Mouse (Mus musculus) monocyte, adult 5-6 weeks (primary cell): ENCODE measurements around the gene Epb41l4b. TPM values are rescaled to one million over a fixed set of nuclear protein-coding genes. Genes with fewer than 3 reads are reported as not detected.

Source experiments
- ATAC-seq: fragments of 153-309, 156-312 bp; replicated peaks from 2 replicates; pipeline ENCODE4 v1.8.0; 2017; ENCODE audit warnings: mild to moderate bottlenecking; ENCODE audit not compliant: low TSS enrichment, insufficient number of reproducible peaks, severe bottlenecking, poor library complexity, low FRiP score
- total RNA-seq: library from RNA; stranded (forward); fragments of 200-1000, 200-491, 200-594 nt; gene quantifications from 3 replicates; pipeline ENCODE4 v1.2.3, GENCODE M21; 2017

Gene Epb41l4b
- total RNA-seq: 0.58 TPM in 1 of 3 replicates, not detected in the others

DNA sequence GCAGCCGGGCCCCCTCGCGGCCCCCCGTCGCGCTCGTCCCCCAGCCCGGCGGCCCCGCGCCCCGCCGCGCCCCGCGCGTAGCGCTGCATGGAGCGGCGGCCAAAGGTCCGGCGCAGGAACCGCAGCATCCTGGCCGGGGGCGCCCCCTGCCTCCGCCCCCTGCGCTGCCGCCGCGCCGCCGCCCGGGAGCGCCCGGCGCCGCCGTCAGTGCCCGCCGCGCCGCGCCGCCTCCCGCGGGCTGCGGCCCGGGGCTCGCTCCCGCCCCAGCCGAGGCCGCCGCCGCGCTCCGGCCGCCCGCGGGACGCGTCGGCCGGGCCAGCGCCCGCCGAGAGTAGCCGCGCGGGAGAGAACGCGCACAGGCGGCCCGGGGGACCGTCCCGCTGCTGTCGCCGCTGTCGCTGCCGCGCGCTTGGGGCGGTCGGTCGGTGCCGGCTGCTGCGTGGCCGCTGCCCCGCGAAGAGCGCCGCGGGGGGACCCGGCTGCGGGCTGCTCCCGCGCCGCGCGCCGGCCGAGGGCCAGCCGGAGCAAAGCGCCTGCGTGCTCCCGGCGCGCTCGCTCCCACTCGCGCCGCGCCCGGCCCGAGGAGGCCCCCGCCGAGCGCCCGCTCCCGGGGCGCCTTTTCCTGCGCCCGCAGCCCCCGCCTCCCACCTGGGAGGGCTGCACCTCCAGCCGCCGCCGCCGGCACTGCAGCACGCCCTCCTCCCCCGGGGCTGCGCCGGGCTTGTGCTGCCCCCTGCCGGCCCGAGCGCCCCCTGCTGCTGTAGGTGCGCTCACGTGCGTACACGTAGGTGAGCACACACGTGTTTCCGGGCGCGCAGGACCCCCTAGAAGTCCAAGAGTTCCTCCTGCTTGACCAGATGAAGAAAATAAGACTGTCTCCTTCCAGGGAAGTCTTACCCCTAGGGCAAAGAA, at the start of gene Epb41l4b:
Gene Epb41l4b (minus strand): TSS at position 412 of the 912 bp plus-strand sequence.
- ATAC-seq: no peak

DNA sequence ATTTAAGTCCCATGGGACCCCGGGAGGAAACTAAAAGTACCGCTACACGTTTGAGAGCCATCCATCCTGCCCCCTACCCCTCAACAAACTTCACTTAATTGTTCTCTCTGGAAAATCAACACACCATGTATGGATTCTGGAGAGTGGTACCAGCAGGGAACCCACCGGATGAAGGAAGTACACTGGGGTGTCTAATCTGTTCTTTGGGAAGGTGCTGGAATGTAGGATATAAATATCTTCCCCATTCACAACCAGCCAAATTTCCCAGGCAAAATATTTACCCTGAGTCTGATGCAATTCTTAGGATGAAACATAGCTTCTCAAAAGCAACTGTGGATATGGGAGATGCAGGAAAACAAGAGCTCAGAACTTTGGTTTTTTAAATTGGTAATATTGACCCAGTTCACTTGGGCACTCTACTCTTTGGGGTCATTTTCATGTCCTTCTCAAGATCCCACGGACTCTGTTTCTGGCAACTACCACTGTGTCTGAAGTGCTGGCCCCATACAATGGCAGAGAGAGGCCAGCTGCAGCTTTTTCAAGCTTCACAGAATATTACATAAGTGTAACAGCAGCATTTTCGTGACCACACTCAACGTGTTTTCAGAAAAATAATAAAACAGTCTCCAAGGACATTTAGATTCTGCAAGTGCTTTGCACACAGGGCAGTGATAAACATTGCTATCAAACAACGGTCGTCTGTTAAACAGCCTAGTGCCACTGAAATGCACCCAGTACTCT, 48.5 kb upstream of the Epb41l4b start:
- ATAC-seq: no peak

DNA sequence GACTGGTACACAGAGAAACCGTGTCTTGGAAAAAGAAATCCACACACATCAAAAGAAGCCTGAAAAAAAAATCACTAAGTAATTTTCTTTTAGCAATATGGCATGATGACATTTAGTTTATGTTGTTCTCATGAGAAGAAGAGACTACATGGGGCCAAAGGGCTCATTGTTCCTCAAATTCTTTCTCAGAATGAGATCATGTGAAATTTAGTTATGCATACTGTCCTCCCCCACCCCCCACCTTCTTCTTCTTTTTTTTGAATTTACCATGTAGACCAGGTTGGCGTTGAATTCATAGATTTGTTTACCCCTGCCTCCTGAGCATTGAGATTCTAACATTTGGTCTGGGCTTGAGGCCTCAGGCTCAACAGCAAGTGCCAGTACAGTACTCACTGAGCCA, 46.6 kb upstream of the Epb41l4b start:
- ATAC-seq: no peak

DNA sequence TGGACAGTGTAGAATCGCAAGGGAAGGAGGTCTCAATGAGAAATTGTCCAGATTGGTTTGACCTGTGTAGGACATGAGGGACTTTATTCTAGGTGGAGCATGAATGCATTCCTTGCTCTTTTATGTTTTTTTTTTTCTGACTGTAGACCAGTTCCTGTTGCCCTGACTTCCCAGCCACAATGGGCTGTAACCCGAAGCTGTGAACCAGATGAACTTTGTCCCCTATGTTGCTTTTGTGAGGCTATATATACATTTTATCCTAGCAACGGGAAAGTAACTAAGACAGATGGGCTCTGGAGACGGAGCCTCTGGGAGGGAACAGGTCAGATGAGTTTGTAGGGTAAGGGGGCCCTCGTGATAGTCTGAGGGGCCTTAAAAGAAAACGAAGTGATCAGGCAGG, 42.8 kb upstream of the Epb41l4b start:
- no peak for ATAC-seq

DNA sequence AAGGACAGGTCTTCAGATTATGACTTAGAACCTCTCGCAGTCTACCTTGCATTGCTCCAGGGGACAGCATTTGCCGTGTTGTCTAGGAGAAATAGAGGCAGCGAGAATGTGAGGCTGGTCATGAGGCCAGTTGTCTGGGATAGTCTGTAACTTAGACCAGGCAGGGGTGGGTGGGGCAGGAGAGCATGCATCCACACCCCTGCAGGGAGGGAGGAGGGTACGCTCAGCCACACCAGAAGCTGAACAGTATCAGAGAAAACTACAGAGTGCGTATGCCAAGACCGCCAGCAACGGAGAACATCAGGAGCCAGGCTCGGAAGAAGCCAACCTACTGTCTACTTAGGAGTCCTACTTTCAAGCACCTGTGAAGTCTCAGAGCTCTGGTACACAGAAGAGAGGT, 42.2 kb upstream of the Epb41l4b start:
- no peak for ATAC-seq

DNA sequence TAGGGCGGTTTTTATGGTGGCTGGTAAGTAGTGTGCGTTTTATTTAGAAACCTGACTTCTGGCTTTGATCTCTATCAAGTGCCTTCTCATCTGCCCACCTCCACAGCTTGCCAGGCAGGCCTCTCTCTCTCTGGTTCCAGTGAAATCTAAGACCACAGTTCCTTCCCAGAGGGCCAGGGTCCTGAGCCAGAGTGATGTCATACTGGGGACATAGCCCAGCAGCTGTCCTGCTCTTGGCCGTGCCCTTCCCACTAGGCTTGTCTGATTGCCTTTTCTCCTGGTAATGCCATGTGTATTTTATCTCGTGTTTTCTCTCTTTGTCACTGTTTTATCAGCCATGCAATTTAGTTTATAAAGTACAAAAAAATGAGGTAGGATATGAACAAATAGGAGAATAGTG, 40.3 kb upstream of the Epb41l4b start:
- no peak for ATAC-seq

DNA sequence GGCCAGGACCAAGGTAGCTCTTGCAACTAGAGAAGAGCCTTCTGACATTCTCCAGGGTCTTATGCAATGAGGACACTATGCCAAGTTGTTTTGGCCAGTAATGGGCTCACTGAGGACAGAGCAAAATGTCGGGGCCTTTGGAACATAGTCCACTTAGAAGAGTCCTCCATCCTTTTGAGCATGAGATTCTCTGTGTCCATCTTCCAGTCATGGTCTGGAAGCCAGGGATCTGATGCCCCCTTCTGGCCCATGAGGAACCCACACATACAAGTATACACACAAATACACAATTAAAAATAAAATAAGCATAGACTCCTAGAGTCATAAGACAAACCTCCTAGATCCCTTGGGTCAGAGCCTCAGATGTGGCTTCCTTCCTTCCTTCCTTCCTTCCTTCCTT, 38.3 kb upstream of the Epb41l4b start:
- no peak for ATAC-seq

DNA sequence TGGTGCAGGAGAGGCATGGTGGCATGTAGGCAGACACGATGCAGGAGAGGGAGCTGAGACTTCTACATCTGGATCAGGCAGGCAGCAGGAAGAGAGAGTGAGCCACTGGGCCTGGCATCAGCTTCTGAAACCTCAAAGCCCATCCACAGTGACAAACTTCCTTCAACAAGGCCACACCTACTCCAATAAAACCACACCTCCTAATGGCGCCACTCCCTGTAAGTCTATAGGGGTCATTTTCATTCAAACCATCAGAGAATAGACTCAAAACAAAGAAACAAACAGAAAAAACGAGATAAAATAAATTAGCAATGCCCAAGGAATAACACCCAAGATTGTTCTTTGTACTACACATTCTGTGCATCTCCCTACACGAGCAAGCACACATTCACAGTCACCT, 35.6 kb upstream of the Epb41l4b start:
- ATAC-seq: no peak

DNA sequence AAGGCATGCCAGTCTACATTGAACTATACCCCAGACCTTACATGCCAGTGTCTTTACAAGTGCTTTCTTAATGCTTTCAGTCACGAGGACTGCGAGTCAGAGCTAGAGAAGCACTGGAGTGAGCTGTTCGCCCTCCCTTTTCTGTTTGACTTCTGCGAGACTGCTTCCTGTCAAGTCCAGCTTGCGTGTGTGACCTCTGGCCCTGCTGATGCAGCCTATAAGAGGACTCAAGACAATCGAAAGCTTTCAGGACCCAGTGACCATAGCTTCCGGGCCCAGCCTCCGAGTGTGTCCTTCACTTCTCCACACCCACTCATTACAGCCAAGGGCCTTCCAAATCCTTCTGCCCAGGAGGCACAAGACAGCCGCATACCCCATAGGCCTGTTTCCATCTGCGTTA, 32.1 kb upstream of the Epb41l4b start:
- no peak for ATAC-seq

DNA sequence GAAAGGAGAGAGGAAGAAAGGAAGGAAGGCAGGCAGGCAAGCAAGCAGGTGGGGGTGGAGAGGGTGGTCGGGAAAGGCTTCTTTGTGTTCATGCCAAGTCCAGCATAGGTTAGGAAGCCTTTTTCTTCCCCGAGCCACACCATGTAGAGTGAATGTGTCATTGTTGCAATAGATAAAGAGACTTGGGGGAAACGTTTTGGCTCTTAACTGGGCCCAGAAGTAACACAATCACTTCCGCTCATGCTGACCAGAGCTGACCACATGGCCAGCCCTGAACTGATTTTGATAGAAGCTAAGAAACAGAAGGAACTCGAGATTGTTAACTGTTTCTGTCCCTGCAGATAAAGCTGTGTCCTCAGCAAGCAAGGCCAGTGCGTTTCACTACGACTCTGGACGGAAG, 29.6 kb upstream of the Epb41l4b start:
- ATAC-seq: no peak

DNA sequence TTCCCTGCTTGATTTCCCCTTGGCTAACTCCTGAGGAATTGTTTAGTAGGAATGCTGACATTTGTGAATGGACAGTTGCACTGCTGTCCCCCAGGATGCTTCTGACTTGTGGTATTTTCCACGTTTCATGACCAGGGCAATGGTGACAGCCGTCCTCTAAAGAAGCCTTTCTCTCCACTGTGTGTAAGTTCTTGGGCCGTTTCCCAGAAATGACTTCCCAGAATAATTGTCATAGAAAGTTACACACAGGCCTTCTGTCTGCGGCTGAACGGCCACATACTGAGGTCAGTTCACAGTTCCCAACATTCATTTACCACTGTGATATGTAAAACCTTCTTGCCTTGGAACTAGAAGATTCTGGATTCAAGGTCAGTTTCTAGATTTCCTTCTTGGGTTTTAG, 28.6 kb upstream of the Epb41l4b start:
- no peak for ATAC-seq

DNA sequence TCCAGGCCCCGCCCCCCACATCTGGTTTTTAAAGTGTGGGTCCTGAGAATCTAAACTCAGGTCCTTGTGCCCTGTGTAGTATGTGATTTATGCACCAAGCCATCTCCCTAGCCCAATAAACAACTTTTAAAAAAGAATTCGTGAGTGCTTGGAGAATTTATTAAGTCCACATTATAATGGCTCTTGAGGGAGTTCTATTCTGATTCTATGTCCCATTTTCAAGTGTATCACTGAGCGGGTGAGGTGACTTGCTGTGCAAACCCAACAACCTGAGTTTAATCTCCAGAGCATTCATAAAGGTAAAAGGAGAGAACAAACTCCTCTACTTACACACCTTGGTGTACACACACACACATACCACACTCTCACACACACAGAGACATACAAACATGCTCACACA, 25.4 kb upstream of the Epb41l4b start:
- ATAC-seq: no peak

DNA sequence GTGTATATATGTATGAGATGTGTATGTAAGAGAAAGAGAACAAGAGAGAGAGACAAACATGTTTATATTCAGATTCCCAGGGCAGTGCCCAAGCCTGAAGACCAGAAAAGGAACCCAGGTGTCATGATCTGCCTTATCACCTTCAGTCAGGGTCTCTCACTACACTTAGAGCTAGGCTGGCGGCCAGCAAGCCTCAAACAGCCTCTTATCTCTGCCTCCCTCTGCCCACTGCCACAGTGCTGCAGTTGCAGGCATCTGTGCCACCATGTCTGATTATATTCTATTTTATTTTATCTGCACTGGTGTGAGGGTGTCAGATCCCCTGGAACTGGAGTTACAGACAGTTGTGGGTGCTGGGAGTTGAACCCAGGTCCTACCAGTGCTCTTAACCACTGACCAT, 25.0 kb upstream of the Epb41l4b start:
- no peak for ATAC-seq

DNA sequence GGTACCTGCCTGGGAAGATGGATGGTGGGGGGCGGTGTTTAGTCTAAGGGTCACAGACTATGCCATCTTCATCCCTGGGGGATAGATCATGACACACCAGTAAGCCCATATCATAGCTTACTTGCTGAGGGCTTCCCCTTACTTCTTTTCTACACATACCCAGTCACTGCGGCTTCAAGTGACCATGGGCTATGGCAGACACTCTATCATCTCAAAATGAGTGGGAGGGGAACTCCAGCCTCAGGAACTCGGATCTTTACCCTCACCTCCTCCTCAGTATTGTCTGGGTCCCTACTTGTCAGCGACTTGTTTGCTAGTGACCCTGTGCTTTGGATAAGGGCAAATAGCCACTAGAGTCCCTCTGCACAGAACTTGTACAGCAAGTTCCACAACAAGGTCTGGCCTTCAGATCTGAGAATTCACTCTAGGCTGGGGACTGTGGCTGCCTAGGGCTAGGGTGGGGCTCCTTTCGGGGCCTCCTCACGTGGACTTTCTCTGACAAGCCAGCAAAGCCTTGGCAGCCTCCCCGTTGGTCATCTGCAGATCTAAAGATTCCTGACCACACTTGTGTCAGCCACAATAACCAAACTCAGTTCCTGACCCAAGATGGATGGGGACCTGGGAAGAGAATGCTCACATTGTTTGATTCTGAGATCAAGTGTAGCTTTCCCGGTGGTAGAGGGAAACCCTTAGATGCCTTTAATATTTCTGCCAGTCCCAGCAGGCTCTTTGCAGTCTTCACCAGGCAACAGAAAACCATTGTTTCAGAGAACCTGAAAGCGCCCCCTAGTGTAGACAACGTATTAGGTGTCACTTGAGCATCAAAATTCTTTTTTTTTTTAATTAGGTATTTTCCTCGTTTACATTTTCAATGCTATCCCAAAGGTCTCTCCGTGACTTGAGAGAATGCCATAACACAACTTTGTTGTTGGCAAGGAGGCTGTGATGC, 24.0 kb upstream of the Epb41l4b start:
- no peak for ATAC-seq

DNA sequence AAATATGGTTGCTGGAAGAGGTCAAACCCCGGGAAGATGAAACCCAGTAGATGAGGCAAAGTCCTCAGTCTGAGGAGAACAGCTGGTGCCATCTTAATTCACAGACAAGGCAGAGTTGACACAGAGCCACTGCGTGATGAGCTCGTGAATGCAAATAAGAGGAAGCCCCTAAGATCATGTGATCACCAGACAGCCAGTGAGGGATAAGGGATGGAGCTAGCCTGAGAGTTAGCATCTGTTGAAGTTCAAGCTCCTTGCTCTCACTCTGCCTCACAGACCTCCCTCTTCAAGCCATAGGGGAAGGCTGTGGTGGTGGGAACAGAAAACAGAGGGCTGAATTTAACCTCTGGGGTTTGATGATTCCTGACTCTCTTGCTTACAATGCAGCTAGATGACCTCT, 22.4 kb upstream of the Epb41l4b start:
- no peak for ATAC-seq

DNA sequence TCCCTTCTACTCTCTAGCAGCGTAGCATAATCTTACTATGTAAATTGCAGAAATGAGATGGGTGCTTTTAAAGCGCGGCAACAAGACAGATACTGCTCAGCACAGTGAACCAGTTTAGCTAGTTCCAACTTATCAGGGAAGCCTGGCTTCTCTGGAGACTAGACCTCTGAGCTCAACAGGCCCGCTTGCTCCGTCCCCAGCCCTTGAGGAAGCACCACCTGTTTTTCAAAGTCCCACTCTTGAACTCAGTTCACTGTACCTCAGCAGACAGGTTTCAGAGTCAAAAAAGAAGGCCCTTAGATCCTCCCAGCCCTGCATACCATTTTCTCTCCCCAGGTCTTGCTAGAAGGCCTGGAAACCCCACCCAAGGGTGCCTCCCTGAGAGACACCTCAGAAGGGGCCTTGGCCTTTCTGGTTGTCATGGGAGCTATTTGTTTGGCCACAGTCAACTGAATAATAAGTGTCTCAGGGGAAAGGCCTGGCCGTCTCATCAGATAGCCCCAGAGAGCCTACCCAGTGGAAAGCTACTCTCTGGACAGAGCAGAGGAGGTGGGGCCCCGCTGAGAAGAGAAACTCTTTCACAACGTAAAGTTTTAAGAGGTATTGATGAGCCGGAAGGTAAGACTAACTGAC, 21.5 kb upstream of the Epb41l4b start:
- no peak for ATAC-seq

DNA sequence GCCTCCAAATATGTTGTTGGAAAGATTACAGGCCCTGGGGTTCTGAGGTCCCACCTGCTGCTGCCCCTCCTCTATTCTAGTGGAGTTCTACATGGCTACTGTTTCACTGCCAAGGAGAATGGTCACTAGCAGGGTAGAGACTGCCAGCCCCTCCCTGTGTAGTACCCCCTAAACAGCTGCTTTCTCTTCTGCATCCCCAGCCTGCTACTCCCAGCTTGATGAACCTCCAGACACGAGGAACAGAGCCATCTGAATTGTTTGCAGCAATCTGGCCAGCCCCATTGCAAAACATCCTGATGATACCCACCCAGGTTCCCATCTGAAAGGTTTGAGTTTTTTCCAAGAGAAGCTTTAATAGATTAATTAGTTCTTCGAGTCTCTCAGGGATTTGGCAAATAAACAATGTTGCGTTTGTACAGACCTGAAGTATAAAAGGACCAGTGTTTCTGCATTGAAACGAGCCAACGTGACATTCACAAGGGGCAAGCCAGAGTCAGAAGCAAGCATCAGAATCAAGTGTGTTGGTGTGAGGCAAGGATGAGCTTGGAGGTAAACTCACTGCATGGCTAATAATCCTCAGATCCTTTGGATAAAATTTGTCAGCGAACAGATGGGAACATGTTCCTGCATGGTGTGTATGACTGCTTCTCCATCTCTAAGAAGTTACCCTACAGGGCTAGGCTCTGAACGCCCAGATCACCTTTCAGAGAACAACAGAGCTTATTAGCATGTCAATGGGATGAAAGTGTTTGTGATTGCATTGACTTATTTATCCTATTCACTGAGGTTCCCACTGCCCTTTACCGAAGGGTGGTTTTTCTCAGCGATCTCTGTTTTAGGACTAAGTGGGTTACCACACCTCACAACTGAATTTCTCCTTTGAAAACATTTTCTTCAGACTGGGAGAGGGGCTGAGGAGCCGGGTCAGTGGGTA, 19.8 kb upstream of the Epb41l4b start:
- ATAC-seq: no peak

DNA sequence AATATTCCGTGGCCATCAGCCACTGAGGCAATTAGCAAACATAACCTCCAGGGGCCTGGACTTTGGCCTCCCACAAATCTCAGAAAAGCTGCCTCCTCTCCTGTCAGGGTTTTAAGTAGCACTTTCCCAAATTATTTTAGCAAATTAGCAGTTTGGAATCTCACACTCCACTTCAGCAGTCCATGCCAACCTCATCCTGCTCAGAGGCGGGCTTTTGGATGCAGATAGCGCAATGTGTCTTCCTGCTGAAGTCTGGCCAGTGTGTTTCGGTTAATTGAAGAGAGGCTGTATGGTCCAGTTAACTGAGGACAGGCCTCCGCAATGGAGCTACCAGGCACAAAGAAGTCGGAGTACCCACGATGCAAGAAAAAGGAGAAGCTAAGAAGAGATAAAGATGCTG, 17.3 kb upstream of the Epb41l4b start:
- no peak for ATAC-seq
